Mouse (Mus musculus) megakaryocyte, embryonic 14.5 days (primary cell): ENCODE results near the gene Ivns1abp.

Source experiments
- FLI1 ChIP-seq: IDR thresholded peaks from 2 replicates; pipeline ENCODE4 v1.6.1; 2012; ENCODE audit warnings: low read length, inconsistent platforms, mixed read lengths
- GATA1 ChIP-seq: IDR thresholded peaks from 3 replicates; pipeline ENCODE4 v1.6.1; 2012; ENCODE audit warnings: mixed read lengths, low read length, inconsistent platforms, borderline replicate concordance

DNA sequence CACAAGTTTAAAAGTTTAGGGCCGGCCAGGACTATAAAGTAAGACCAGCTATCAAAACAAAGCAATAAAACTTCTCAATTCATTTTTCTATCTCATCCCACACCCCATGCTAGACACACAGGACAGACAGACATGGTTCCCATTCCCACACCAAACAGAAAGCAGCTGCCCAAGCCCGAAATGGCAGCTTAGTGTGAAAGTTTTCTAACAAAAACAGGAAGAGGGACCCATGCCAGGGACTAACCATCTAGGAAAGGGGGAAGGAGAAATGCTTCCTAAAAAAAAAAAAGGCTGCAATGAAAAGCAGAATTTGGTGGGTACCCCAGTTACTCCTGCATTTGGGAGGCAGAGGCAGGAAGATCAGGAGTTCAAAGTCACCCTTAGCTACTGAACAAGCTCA lies 37.2 kb upstream of the Ivns1abp start:
- no peak for TF ChIP-seq GATA1
- no peak for TF ChIP-seq FLI1
